Mouse (Mus musculus) brown adipose tissue, adult 24 weeks (tissue): Measurements from ENCODE around the gene Slc43a3. TPM values are rescaled to one million over a fixed set of nuclear protein-coding genes. Genes with fewer than 3 reads are reported as not detected.

Experiments used
- H3K27ac ChIP-seq: fragments of 200-500 bp; replicated peaks from 2 replicates; pipeline ENCODE4 v1.5.1; 2012; ENCODE audit warnings: low read depth, mild to moderate bottlenecking, low read length
- H3K4me1 ChIP-seq: fragments of 200-500 bp; 2 replicates; pipeline ENCODE4 v1.6.1; 2012; ENCODE audit warnings: low read length, mixed read lengths; ENCODE audit not compliant: control insufficient read depth, insufficient read depth, insufficient read length
- H3K4me3 ChIP-seq: fragments of 200-500 bp; 2 replicates; pipeline ENCODE4 v1.5.1; 2012; ENCODE audit warnings: low read depth, mild to moderate bottlenecking, low read length, moderate library complexity; ENCODE audit not compliant: insufficient read depth
- polyA plus RNA-seq: library from polyadenylated mRNA; stranded (reverse); fragments of >200 nt; gene quantifications from 2 replicates; pipeline ENCODE4 v1.2.4, GENCODE M21; 2012; ENCODE audit not compliant: missing spikeins, insufficient read depth, insufficient read length

Slc43a3 gene
- polyA plus RNA-seq, 1 experiment, result 18.6 TPM

DNA sequence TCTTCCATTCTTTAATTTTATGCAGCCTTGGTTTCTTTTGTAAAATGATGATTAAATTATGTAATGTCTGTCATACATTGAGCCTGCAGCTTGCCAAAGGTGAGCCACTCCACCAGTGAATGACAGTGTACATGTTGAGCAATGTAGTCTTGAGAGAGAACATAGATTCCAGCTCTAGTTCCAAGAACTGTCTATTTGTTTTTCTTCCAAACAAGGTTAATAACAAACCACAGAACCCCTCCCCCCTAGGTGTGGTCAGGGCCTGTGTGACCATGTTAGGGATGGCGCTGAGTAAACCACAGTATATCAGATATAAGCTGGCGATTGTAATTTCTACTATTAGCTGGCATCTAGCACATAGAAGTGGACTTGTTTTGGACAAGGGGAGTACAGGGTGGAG, 60.0 kb downstream of the Slc43a3 start:
- H3K4me3 ChIP-seq, result no peak overlapping the region
- H3K27ac ChIP-seq, result no peak overlapping the region
- H3K4me1 ChIP-seq, result peaks cover 17% of the 10 kb centered on the region; the same call in 1 of the 2 replicates

DNA sequence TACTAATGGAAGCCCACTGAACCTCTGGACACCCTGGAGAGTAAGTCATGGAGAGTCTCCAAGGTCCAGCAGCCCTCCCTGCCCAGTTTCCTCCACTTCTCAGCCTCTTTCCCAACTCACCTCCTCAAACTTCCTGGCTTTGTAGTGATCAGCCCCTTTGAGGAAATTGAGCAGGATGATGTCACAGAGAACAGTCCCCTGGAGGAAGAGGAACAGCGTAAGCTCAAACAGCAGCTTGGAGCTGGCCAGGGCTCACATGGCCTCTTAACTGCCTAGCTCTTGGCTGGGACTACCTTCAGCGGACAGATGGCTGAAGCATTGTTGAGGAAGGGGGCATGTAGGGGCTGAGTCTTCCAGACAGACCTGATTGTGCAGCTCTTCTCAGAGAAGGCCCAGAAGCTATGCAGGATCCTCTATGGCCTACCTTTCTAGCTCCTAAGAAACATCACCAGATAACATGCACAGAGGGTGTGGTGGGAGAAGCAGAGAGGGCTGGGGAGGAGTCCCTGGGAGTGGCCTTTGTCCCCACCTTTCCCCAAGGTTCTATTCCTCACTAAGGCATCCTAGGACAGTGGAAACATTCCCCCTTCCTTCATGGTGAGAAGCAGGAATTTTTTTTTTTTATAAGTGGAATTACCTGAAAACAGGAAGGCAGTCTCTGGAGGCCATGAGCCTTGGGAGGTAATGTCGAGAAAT, 63.3 kb downstream of the Slc43a3 start:
- H3K27ac ChIP-seq, result peak overlapping the region; percentile 86
- peaks cover 17% of the 10 kb centered on the region; the same call in 1 of the 2 replicates for H3K4me1 ChIP-seq
- no peak overlapping the region for H3K4me3 ChIP-seq

DNA sequence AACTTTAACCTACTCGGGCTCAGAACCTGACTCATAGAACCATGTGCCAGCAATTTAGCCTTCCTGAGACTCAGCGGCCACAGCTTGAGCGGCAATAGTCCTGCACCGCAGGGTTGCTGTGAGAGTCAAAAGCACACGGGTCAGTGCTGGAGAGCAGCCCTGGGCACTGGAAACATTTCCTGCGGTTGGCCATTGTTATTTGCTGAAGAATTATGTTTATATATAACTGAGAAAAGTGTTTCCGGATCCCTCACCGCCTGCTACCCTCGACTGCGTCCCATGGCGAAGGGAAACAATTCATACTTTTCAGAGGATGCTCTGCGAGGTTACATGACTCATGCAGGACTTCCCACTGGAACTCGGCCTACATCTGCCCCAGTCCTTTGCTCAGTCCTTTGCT, 65.1 kb downstream of the Slc43a3 start:
- Histone ChIP-seq H3K27ac (peak overlapping the region; percentile 72), H3K4me1 (peaks cover 17% of the 10 kb centered on the region; the same call in 1 of the 2 replicates), H3K4me3 (no peak overlapping the region)

DNA sequence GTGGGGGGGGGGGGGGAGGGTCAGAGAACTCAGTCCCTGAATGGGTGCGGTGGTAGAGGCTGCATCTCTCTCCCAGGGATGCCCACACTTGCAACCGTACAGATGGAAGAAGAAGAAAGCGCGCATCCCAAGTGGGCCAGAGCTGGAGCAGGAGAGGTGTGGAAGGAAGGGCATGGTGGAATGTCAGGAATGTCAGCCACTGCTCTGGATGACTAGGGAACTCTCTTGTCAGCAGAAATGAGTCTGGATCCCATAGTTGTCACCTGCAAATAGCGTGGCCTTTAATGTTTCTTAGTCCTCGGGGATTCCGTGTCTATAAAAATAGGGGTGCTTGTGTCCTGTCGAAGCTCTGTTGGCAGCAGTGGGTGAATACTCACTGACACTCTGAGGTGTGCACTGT, 66.2 kb downstream of the Slc43a3 start:
- H3K27ac ChIP-seq, result no peak overlapping the region
- H3K4me3 ChIP-seq, result no peak overlapping the region
- peaks cover 17% of the 10 kb centered on the region; the same call in 1 of the 2 replicates for H3K4me1 ChIP-seq

DNA sequence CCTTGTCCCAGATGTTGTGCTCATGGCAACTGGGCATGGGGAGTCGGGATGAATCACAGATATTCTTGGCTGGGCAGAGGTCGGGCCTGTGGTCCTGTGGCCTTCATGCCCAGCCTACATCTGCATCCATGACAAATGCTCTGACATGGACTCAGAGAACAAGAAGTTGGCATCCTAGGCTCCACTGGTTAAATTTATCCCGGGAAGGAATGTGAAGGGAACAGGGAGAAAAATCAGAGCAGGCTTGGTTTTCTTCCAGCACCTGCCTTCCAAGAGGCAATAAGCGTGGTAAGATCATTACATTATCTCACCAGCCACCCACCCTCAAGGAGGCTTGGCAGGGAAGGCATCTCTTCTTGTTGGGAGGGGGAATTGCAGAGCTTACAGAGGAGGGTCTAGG, 68.0 kb downstream of the Slc43a3 start:
- H3K4me3 ChIP-seq, result no peak overlapping the region
- H3K27ac ChIP-seq, result no peak overlapping the region
- H3K4me1 ChIP-seq, result peaks cover 11% of the 10 kb centered on the region; the same call in 1 of the 2 replicates

DNA sequence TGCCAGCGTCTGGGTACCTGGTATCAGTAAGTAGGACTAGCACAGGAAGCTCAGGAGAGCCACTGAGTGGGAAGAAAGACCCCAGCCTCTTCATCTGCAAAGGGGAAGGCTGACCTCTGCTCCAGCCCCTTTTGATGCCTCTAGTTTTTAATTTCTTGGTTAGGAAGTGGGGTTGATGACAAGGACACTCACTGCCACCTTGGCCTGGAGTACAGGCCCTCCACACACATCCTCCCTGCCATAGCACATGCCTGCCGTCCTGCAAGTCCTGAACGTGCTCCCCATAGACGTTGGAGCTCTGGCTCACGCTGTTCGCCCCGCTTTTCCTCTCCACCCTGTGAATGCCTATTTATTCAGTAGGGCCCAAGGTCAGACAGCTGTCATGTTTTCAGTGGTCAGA, 70.2 kb downstream of the Slc43a3 start:
- H3K27ac ChIP-seq, result no peak overlapping the region
- H3K4me3 ChIP-seq, result no peak overlapping the region
- H3K4me1 ChIP-seq, result no peaks in the 10 kb centered on the region

DNA sequence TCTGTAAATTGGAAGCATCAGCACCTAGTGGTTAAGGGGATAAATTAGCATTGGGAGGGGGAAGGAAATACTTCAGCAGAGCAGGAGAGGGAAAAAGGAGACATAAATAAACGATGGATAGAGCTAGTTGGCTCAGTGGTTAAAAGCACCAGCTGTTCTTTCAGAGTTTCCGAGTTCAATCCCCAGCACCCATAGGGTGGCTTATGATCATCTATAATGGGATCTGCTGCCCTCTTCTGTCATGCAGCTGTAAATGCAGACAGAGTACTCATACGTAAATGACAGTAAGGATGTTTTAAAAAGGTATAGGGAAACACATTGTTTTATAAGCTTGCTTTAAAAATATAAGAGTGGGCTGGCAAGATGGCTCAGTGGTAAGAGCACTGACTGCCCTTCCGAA, 71.3 kb downstream of the Slc43a3 start:
- no peak overlapping the region for H3K4me3 ChIP-seq
- peaks cover 3% of the 10 kb centered on the region for H3K4me1 ChIP-seq
- H3K27ac ChIP-seq, result no peak overlapping the region

Other genes starting within 250 kb of the Slc43a3 start
- 25.5 and 40.4 TPM in 2 replicates for gene Zdhhc5, start 221.4 kb upstream of the Slc43a3 start, polyA plus RNA-seq
- gene Clp1, start 209.2 kb upstream of the Slc43a3 start, polyA plus RNA-seq, result 9.4 and 13.7 TPM in 2 replicates
- gene Ypel4, start 202.5 kb upstream of the Slc43a3 start, polyA plus RNA-seq, result not detected in 2 replicates
- gene Gm19426, start 192.9 kb upstream of the Slc43a3 start, polyA plus RNA-seq, result not detected in 2 replicates
- 74.6 and 108 TPM in 2 replicates for gene Serping1, start 161.1 kb upstream of the Slc43a3 start, polyA plus RNA-seq
- gene Ube2l6, start 137.8 kb upstream of the Slc43a3 start, polyA plus RNA-seq, result 4.5 and 15.2 TPM in 2 replicates
- 2.7 and 3.0 TPM in 2 replicates for gene Smtnl1, start 113.9 kb upstream of the Slc43a3 start, polyA plus RNA-seq
- 125 and 134 TPM in 2 replicates for gene Timm10, start 109.6 kb upstream of the Slc43a3 start, polyA plus RNA-seq
- gene Slc43a1, start 97.7 kb upstream of the Slc43a3 start, polyA plus RNA-seq, result 2.6 and 3.5 TPM in 2 replicates
- 1.5 TPM in 1 of 2 replicates, not detected in the other for gene Rtn4rl2, start 49.9 kb upstream of the Slc43a3 start, polyA plus RNA-seq
- gene Prg2, start 43.9 kb downstream of the Slc43a3 start, polyA plus RNA-seq, result not detected in 2 replicates
- gene Prg3, start 51.6 kb downstream of the Slc43a3 start, polyA plus RNA-seq, result not detected in 2 replicates
- gene Ssrp1, start 100.7 kb downstream of the Slc43a3 start, polyA plus RNA-seq, result 25.3 and 30.1 TPM in 2 replicates
- 2.6 TPM in 1 of 2 replicates, not detected in the other for gene P2rx3, start 100.9 kb downstream of the Slc43a3 start, polyA plus RNA-seq
- gene Tnks1bp1, start 111.4 kb downstream of the Slc43a3 start, polyA plus RNA-seq, result 32.6 and 33.2 TPM in 2 replicates
- gene Aplnr, start 199.6 kb downstream of the Slc43a3 start, polyA plus RNA-seq, result 6.1 and 16.7 TPM in 2 replicates